11 mouse cellular contexts compared by ENCODE assay signal in genomic region chr15:78683474-78683873, GRCm38 (mm10). TPM values are rescaled to one million over a fixed set of nuclear protein-coding genes. Genes with fewer than 3 reads are reported as not detected.
DNase-seq lines count a peak whose midpoint lies in the region; ATAC-seq and TF ChIP-seq lines count a peak whose summit lies in the region.
"Had no signal": no experiment of that assay in that cellular context is flagged by ENCODE, and none has a peak within 500 bp of the region (broad histone marks: within the 10 kb centered on the region; RNA-seq: fewer than 3 reads in every experiment).

No protein-coding gene starts in this region.

- no peaks in the 10 kb centered on the region for H3K36me3 ChIP-seq in embryonic facial prominence, embryonic 13.5 days
- H3K36me3 ChIP-seq in hindbrain, postnatal 0 days (ENCODE audit: insufficient read depth, low read length), result no peaks in the 10 kb centered on the region
- H3K36me3 ChIP-seq in intestine, embryonic 15.5 days, result no peaks in the 10 kb centered on the region

- 19% methylated on average over 8 of the region's 8 CpGs for WGBS in embryonic facial prominence, embryonic 13.5 days
- WGBS in hindbrain, postnatal 0 days, result 22% methylated on average over 8 of the region's 8 CpGs
- WGBS in intestine, embryonic 15.5 days, result 38% methylated on average over 8 of the region's 8 CpGs

- peak; percentile 82 for DNase-seq in T-cell, adult 2 months (ENCODE audit: low spot score)
- DNase-seq in hindbrain, postnatal 0 days (ENCODE audit: low spot score), result peak; percentile 56
- DNase-seq in retina, embryonic 14.5 days (ENCODE audit: low spot score), result peak; percentile 63
- no peak for DNase-seq in ovary, postnatal 10 days (ENCODE audit: low spot score)
- DNase-seq in cerebellum, adult 8-10 months, result no peak
- DNase-seq: cerebellum, adult 11 months; gastrocnemius, postnatal 10 days; kidney, adult 2 months; left cerebral cortex, postnatal 4 days had no signal

- H3K27me3 ChIP-seq in embryonic facial prominence, embryonic 13.5 days, result 0 out of 2 replicates have a peak, but pooled peaks cover 3% of the 10 kb centered on the region
- H3K27me3 ChIP-seq in hindbrain, postnatal 0 days (ENCODE audit: insufficient read depth, low read length), result no peaks in the 10 kb centered on the region
- H3K27me3 ChIP-seq in intestine, embryonic 15.5 days (replicated peaks), result peaks cover under 1% of the 10 kb centered on the region; the same call in 1 of the 2 replicates

- ATAC-seq in embryonic facial prominence, embryonic 13.5 days (ENCODE audit: insufficient number of reproducible peaks, insufficient read depth, low FRiP score, low TSS enrichment, low read depth), result no peak
- no peak for ATAC-seq in hindbrain, postnatal 0 days
- no peak for ATAC-seq in intestine, embryonic 15.5 days

- peaks cover 21% of the 10 kb centered on the region for H3K4me1 ChIP-seq in embryonic facial prominence, embryonic 13.5 days
- H3K4me1 ChIP-seq in hindbrain, postnatal 0 days (ENCODE audit: insufficient read depth, low read length), result peaks cover 12% of the 10 kb centered on the region
- peaks cover 17% of the 10 kb centered on the region for H3K4me1 ChIP-seq in intestine, embryonic 15.5 days (replicated peaks)

- TF ChIP-seq CTCF in hindbrain, postnatal 0 days (IDR thresholded peaks at IDR 0.05; ENCODE audit: low read depth), result no peak

- no peaks in the 10 kb centered on the region for H3K9me3 ChIP-seq in embryonic facial prominence, embryonic 13.5 days
- H3K9me3 ChIP-seq in hindbrain, postnatal 0 days (ENCODE audit: low read length), result no peaks in the 10 kb centered on the region
- H3K9me3 ChIP-seq in intestine, embryonic 15.5 days, result no peaks in the 10 kb centered on the region

- H3K4me2 ChIP-seq in embryonic facial prominence, embryonic 13.5 days, result 0 out of 2 replicates have a peak overlapping the region, but pooled peaks have one; percentile 1
- no peak overlapping the region for H3K4me2 ChIP-seq in hindbrain, postnatal 0 days (ENCODE audit: low read depth, low read length)
- no peak overlapping the region for H3K4me2 ChIP-seq in intestine, embryonic 15.5 days (replicated peaks)

- no peak overlapping the region for H3K27ac ChIP-seq in embryonic facial prominence, embryonic 13.5 days
- H3K27ac ChIP-seq in hindbrain, postnatal 0 days, result peak overlapping the region; percentile 36; the same call in 1 of the 2 replicates
- no peak overlapping the region for H3K27ac ChIP-seq in intestine, embryonic 15.5 days

- no peak overlapping the region for H3K9ac ChIP-seq in embryonic facial prominence, embryonic 13.5 days
- peak overlapping the region; percentile 35; the same call in 1 of the 2 replicates for H3K9ac ChIP-seq in hindbrain, postnatal 0 days (replicated peaks; ENCODE audit: low read length)
- H3K9ac ChIP-seq in intestine, embryonic 15.5 days, result no peak overlapping the region

- no peak overlapping the region for H3K4me3 ChIP-seq in embryonic facial prominence, embryonic 13.5 days
- no peak overlapping the region for H3K4me3 ChIP-seq in hindbrain, postnatal 0 days (ENCODE audit: low read length)
- no peak overlapping the region for H3K4me3 ChIP-seq in intestine, embryonic 15.5 days (replicated peaks)

RNA-seq across cellular contexts. Expression of gene Elfn2, which starts 35.1 kb away (rescaled TPM):
- 0.06 TPM in 1 of 2 replicates, not detected in the other for polyA plus RNA-seq in embryonic facial prominence, embryonic 13.5 days (2015; fragmentation: Nextera tagmentation; extraction: Ambion mirVana)
- total RNA-seq in hindbrain, postnatal 0 days (2014; rRNA removed), result 40.9 and 43.1 TPM in 2 replicates
- polyA plus RNA-seq in hindbrain, postnatal 0 days (2015; fragmentation: Nextera tagmentation; extraction: Ambion mirVana), result 8.4 and 9.1 TPM in 2 replicates
- 0.08 and 0.29 TPM in 2 replicates for polyA plus RNA-seq in intestine, embryonic 15.5 days (2015; fragmentation: Nextera tagmentation; extraction: Ambion mirVana)

Comparison
In these comparisons a context has a peak if more than half of its experiments do, and no peak if none do; other contexts are left out.
1. DNase-seq: peak in T-cell, adult 2 months (single experiment), hindbrain, postnatal 0 days (single experiment) and retina, embryonic 14.5 days (single experiment); none in ovary, postnatal 10 days (single experiment) and cerebellum, adult 8-10 months (single experiment).